Mouse (Mus musculus) embryonic fibroblast, embryonic 13.5 days (primary cell): ENCODE results near the gene Ankrd13a.

ENCODE experiments used
- CTCF ChIP-seq: IDR thresholded peaks from 2 replicates; pipeline ENCODE4 v1.5.1; 2011; ENCODE audit warnings: mild to moderate bottlenecking, control low read depth, low read length, moderate library complexity, borderline replicate concordance; ENCODE audit not compliant: insufficient read depth
- POLR2A ChIP-seq: IDR thresholded peaks from 2 replicates; pipeline ENCODE4 v1.6.1; 2011; ENCODE audit warnings: low read depth, mild to moderate bottlenecking, control low read depth, low read length, moderate library complexity

DNA sequence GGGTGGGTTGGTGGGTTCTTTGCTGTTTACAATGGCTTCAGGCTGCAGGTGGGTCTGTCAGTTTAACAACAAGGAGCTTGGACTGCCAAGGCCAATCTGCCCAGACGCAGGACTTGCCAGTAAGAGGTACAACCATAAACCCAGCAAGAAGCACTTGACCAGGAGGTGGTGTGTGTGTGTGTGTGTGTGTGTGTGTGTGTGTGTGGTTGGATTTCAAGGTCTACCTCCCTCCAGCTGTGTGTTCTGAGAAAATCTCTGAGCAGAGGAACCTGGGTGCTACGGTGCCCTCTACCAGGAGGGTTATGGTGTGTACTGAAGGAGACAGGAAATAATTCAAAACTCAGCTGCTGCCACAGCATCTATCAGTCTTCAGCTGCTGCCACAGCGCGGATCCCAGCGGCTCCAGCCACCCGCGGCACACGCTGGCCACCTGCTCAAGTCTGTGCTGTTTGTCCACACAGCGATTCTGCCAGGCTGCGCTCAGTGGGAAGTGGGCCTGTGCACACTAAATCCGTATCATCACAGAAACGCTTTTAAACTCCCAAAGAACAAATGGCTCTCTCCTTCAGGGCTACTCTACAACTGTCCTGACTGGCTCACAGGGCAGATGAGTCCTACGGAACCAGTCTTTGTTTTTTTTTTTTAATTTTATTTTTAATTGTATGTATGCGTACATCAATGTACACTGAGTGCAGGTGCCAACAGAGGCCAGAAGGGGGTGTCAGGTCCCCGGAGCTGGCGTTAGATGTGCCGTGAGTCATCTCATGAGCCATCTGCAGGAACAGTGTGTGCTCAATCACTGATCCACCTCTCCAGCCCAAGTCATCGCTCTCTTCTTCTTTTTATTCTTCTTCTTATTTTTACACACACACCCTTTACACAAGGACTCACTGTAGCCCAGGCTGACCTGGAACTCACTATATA is 9.4 kb upstream of the Ankrd13a start:
- TF ChIP-seq POLR2A (no peak), CTCF (peak; percentile 11; the same call in 1 of the 2 replicates)
